Mouse (Mus musculus): Measurements from ENCODE around the gene Bckdha.

GRCm38 (mm10) chr7:25624851-25625250, 33.9 kb downstream of the Bckdha start:
- TF ChIP-seq CTCF (IDR thresholded peaks at IDR 0.05; ENCODE audit: low read depth) (no peak), EP300 (IDR thresholded peaks at IDR 0.05; ENCODE audit: low read depth) (no peak)

Data from liver, postnatal 0 days (tissue).